Mouse (Mus musculus): Measurements from ENCODE around the gene Pla2g4e.

DNA sequence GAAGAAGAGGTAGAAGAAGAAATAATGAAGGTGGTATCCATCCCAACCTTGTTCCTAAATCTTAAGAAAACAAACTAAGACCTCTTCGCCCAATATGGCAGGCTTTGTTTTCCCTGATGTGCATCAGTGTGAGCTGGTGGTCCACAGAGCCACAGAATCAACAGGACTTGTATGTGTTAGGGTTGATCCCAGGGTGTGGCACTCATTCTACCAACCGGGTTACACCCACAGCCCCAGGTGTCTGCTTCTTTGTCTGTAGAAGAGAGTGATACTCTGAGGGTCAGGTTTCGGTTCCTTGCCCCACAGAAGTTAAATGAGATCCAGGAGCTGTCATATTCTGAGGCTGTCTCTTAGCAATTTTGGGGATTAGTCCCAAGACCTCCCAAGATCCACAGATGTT is 16.2 kb upstream of the Pla2g4e start:
- TF ChIP-seq CTCF (IDR thresholded peaks at IDR 0.05 in 2 of 3, conservative IDR thresholded peaks at IDR 0.05 in 1 of 3; ENCODE audit: control insufficient read depth in 1 of 3, insufficient read depth in 1 of 3, low read depth in 2 of 3, low read length in 3 of 3, poor library complexity in 1 of 3, severe bottlenecking in 1 of 3) (no peak), GATA1 (IDR thresholded peaks at IDR 0.05; ENCODE audit: low read depth, low read length) (no peak), POLR2A (IDR thresholded peaks at IDR 0.05; ENCODE audit: control insufficient read depth in 1 of 2, insufficient read depth in 1 of 2, low read depth in 1 of 2, low read length in 2 of 2, poor library complexity in 1 of 2) (no peak), CHD2 (IDR thresholded peaks at IDR 0.05; ENCODE audit: low read length) (no peak), EP300 (IDR thresholded peaks at IDR 0.05; ENCODE audit: low read depth in 1 of 2, low read length in 2 of 2) (no peak), MAX (IDR thresholded peaks at IDR 0.05; ENCODE audit: low read length) (no peak), HCFC1 (IDR thresholded peaks at IDR 0.05; ENCODE audit: low read depth, low read length) (no peak), JUND (IDR thresholded peaks at IDR 0.05; ENCODE audit: low read depth, low read length) (no peak)
